18 mouse cellular contexts compared by ENCODE assay signal in genomic region chr19:46606718-46607117, GRCm38 (mm10). TPM values are rescaled to one million over a fixed set of nuclear protein-coding genes. Genes with fewer than 3 reads are reported as not detected.
DNase-seq lines count a peak whose midpoint lies in the region; ATAC-seq and TF ChIP-seq lines count a peak whose summit lies in the region.
"Had no signal": no experiment of that assay in that cellular context is flagged by ENCODE, and none has a peak within 500 bp of the region (broad histone marks: within the 10 kb centered on the region; RNA-seq: fewer than 3 reads in every experiment).

No protein-coding gene starts in this region.

- no peaks in the 10 kb centered on the region for H3K27me3 ChIP-seq in kidney, adult 2 months (replicated peaks; ENCODE audit: control insufficient read depth, insufficient read depth, low read length)
- no peaks in the 10 kb centered on the region for H3K27me3 ChIP-seq in forebrain, embryonic 11.5 days (ENCODE audit: control insufficient read depth, insufficient read depth, low read length)
- H3K27me3 ChIP-seq: embryonic facial prominence, embryonic 12.5 days; forebrain, embryonic 12.5 days; midbrain, embryonic 13.5 days had no signal

- H3K36me3 ChIP-seq in kidney, adult 2 months (ENCODE audit: control insufficient read depth, insufficient read depth, low read length) = no peaks in the 10 kb centered on the region
- no peaks in the 10 kb centered on the region for H3K36me3 ChIP-seq in forebrain, embryonic 11.5 days (ENCODE audit: control insufficient read depth, insufficient read depth, low read length)

- H3K4me1 ChIP-seq in kidney, adult 2 months (ENCODE audit: control insufficient read depth, insufficient read depth, low read length) = peaks cover 19% of the 10 kb centered on the region
- no peaks in the 10 kb centered on the region for H3K4me1 ChIP-seq in forebrain, embryonic 11.5 days (replicated peaks; ENCODE audit: control insufficient read depth, insufficient read depth, low read length)
- H3K4me1 ChIP-seq: embryonic facial prominence, embryonic 12.5 days; forebrain, embryonic 12.5 days had no signal

- TF ChIP-seq CTCF in kidney, adult 2 months (conservative IDR thresholded peaks at IDR 0.05; ENCODE audit: insufficient read depth, insufficient read length, low read depth, low read length) = no peak

- ATAC-seq in inflammation-experienced regulatory T-cells, adult 6 months = peak; percentile 43
- no peak for ATAC-seq in forebrain, embryonic 11.5 days (replicated peaks; ENCODE audit: low FRiP score)
- ATAC-seq: intestine, embryonic 16.5 days; midbrain, embryonic 13.5 days had no signal

- no peak overlapping the region for H3K4me3 ChIP-seq in kidney, adult 2 months (ENCODE audit: insufficient read depth, low read depth, low read length)
- H3K4me3 ChIP-seq in forebrain, embryonic 11.5 days (ENCODE audit: low read depth, low read length) = no peak overlapping the region
- H3K4me3 ChIP-seq: embryonic facial prominence, embryonic 12.5 days; forebrain, embryonic 12.5 days; heart, adult 2 months; limb, embryonic 10.5 days; midbrain, embryonic 13.5 days had no signal

- DNase-seq in kidney, adult 2 months = no peak
- DNase-seq in kidney, adult 11 months = no peak
- DNase-seq in thymus, postnatal 14 days = peak; percentile 24
- no peak for DNase-seq in thymus, postnatal 25 days
- no peak for DNase-seq in left cerebral cortex, postnatal 25 days (ENCODE audit: low spot score in 2 of 2)
- DNase-seq in forebrain, embryonic 11.5 days (ENCODE audit: low spot score) = no peak
- DNase-seq in embryo, embryonic 10.5 days (ENCODE audit: low spot score) = no peak
- DNase-seq: cerebellum, adult 11-12 months; cerebellum, postnatal 10 days had no signal

- peak overlapping the region; percentile 36 for H3K27ac ChIP-seq in kidney, adult 2 months (ENCODE audit: insufficient read depth, low read depth, low read length)
- H3K27ac ChIP-seq in forebrain, embryonic 11.5 days (ENCODE audit: low read depth, low read length) = no peak overlapping the region
- H3K27ac ChIP-seq: embryonic facial prominence, embryonic 12.5 days; forebrain, embryonic 12.5 days; heart, adult 2 months; hindbrain, embryonic 14.5 days; kidney, postnatal 0 days; limb, embryonic 10.5 days; midbrain, embryonic 13.5 days had no signal

- intact Hi-C loops in left cerebral cortex, postnatal 25 days (cut with DNase I) = no loop called here

- no peak for TF ChIP-seq POLR2A in kidney, adult 2 months (IDR thresholded peaks at IDR 0.05; ENCODE audit: low read depth, low read length)

- H3K9ac ChIP-seq in forebrain, embryonic 11.5 days (ENCODE audit: low read length) = no peak overlapping the region
- H3K9ac ChIP-seq: embryonic facial prominence, embryonic 12.5 days; forebrain, embryonic 12.5 days; hindbrain, embryonic 14.5 days; midbrain, embryonic 13.5 days had no signal

- no peaks in the 10 kb centered on the region for H3K9me3 ChIP-seq in forebrain, embryonic 11.5 days (ENCODE audit: control insufficient read depth, low read length)
- H3K9me3 ChIP-seq: embryonic facial prominence, embryonic 12.5 days; forebrain, embryonic 12.5 days; limb, embryonic 10.5 days; midbrain, embryonic 13.5 days had no signal

- H3K4me2 ChIP-seq in forebrain, embryonic 11.5 days (ENCODE audit: low read depth, low read length, severe bottlenecking) = no peak overlapping the region
- H3K4me2 ChIP-seq: embryonic facial prominence, embryonic 12.5 days; forebrain, embryonic 12.5 days; hindbrain, embryonic 14.5 days; midbrain, embryonic 13.5 days had no signal

- 68% methylated on average over 13 of the region's 13 CpGs for WGBS in kidney, adult 2 months
- 96% methylated on average over 13 of the region's 13 CpGs for WGBS in forebrain, embryonic 11.5 days

RNA-seq across cellular contexts. Expression of gene Wbp1l, which starts 7.8 kb away (rescaled TPM):
- polyA plus RNA-seq in kidney, adult 2 months (2012; rRNA removed) = 60.1 and 60.3 TPM in 2 replicates
- polyA plus RNA-seq in inflammation-experienced regulatory T-cells, adult 6 months (2017; shearing (Covaris generic)) = 10 to 100 TPM; 16.4 to 19.4 (median 16.5) TPM
- total RNA-seq in left cerebral cortex, postnatal 25 days (2021) = 10 to 100 TPM; 34.2 to 40.8 TPM
- 41.3 and 41.4 TPM in 2 replicates for polyA plus RNA-seq in forebrain, embryonic 11.5 days (2014; fragmentation: Nextera tagmentation; extraction: Ambion mirVana)

RNA-seq across cellular contexts. Expression of gene Sfxn2, which starts 33.6 kb away (rescaled TPM):
- 18.9 and 23.0 TPM in 2 replicates for polyA plus RNA-seq in kidney, adult 2 months (2012; rRNA removed)
- polyA plus RNA-seq in inflammation-experienced regulatory T-cells, adult 6 months (2017; shearing (Covaris generic)) = 1 to 10 TPM; 3.8 to 9.2 (median 8.7) TPM
- total RNA-seq in left cerebral cortex, postnatal 25 days (2021) = 1 to 10 TPM; 3.7 to 4.8 TPM
- polyA plus RNA-seq in forebrain, embryonic 11.5 days (2014; fragmentation: Nextera tagmentation; extraction: Ambion mirVana) = 10.9 and 14.6 TPM in 2 replicates

RNA-seq across cellular contexts. Expression of gene Arl3, which starts 33.7 kb away (rescaled TPM):
- 52.5 and 62.8 TPM in 2 replicates for polyA plus RNA-seq in kidney, adult 2 months (2012; rRNA removed)
- polyA plus RNA-seq in inflammation-experienced regulatory T-cells, adult 6 months (2017; shearing (Covaris generic)) = 10 to 100 TPM; 25.9 to 27.1 (median 26.8) TPM
- total RNA-seq in left cerebral cortex, postnatal 25 days (2021) = 100 to 1,000 TPM; 113 to 120 TPM
- 152 and 154 TPM in 2 replicates for polyA plus RNA-seq in forebrain, embryonic 11.5 days (2014; fragmentation: Nextera tagmentation; extraction: Ambion mirVana)
